In genomic region chr9:14086611-14087010, GRCm38 (mm10) we compare ENCODE assay signal across 25 mouse cellular contexts.
"Had no signal": no experiment of that assay in that cellular context is flagged by ENCODE, and none has a peak within 500 bp of the region (broad histone marks: within the 10 kb centered on the region; RNA-seq: fewer than 3 reads in every experiment).

No protein-coding gene starts in this region.

- H3K4me2 ChIP-seq: heart, embryonic 13.5 days; heart, embryonic 15.5 days; hindbrain, embryonic 12.5 days; hindbrain, embryonic 13.5 days; hindbrain, embryonic 14.5 days; hindbrain, embryonic 15.5 days; intestine, embryonic 15.5 days; kidney, embryonic 15.5 days had no signal

- H3K4me1 ChIP-seq: hindbrain, embryonic 12.5 days; hindbrain, embryonic 13.5 days; hindbrain, embryonic 15.5 days; intestine, embryonic 15.5 days; kidney, embryonic 15.5 days had no signal

- H3K27me3 ChIP-seq: heart, embryonic 13.5 days; heart, embryonic 15.5 days; hindbrain, embryonic 12.5 days; hindbrain, embryonic 13.5 days; hindbrain, embryonic 15.5 days; intestine, embryonic 15.5 days; kidney, embryonic 15.5 days had no signal

- DNase-seq: heart, postnatal 10 days; heart, postnatal 14 days; heart, postnatal 36 days; heart, postnatal 4 days; kidney, adult 18-20 months; kidney, postnatal 10 days; kidney, postnatal 4 days; layer of hippocampus, adult 9-11 months; layer of hippocampus, postnatal 36 days had no signal

- H3K9ac ChIP-seq: heart, embryonic 13.5 days; heart, embryonic 15.5 days; hindbrain, embryonic 12.5 days; hindbrain, embryonic 13.5 days; hindbrain, embryonic 14.5 days; hindbrain, embryonic 15.5 days; intestine, embryonic 15.5 days; kidney, embryonic 15.5 days had no signal

- H3K9me3 ChIP-seq: heart, embryonic 13.5 days; heart, embryonic 15.5 days; hindbrain, embryonic 10.5 days; hindbrain, embryonic 12.5 days; hindbrain, embryonic 13.5 days; hindbrain, embryonic 15.5 days; intestine, embryonic 15.5 days; kidney, embryonic 15.5 days had no signal

- ATAC-seq: hindbrain, embryonic 16.5 days; hindbrain, postnatal 0 days; inflammation-experienced regulatory T-cells, adult 6 months; intestine, embryonic 15.5 days; intestine, embryonic 16.5 days had no signal

- H3K27ac ChIP-seq: heart, embryonic 13.5 days; heart, embryonic 15.5 days; hindbrain, embryonic 10.5 days; hindbrain, embryonic 12.5 days; hindbrain, embryonic 13.5 days; hindbrain, embryonic 14.5 days; hindbrain, embryonic 15.5 days; hindbrain, postnatal 0 days; intestine, embryonic 15.5 days; kidney, embryonic 15.5 days; kidney, postnatal 0 days; layer of hippocampus, adult 2 months; left cerebral cortex, adult 2 months had no signal

- H3K36me3 ChIP-seq: heart, embryonic 13.5 days; heart, embryonic 15.5 days; hindbrain, embryonic 10.5 days; hindbrain, embryonic 12.5 days; hindbrain, embryonic 13.5 days; hindbrain, embryonic 15.5 days; intestine, embryonic 15.5 days; kidney, embryonic 15.5 days had no signal

- H3K4me3 ChIP-seq: heart, embryonic 13.5 days; heart, embryonic 15.5 days; hindbrain, embryonic 10.5 days; hindbrain, embryonic 12.5 days; hindbrain, embryonic 13.5 days; hindbrain, embryonic 15.5 days; intestine, embryonic 15.5 days; kidney, embryonic 15.5 days; layer of hippocampus, adult 2 months; left cerebral cortex, adult 2 months had no signal
